Mouse (Mus musculus) intestine, embryonic 15.5 days (tissue): ENCODE results near the gene Klhdc3. TPM values are rescaled to one million over a fixed set of nuclear protein-coding genes. Genes with fewer than 3 reads are reported as not detected.

Source experiments
- ATAC-seq: fragments of 200-750 bp; cut with Nextera tagmentation; 2 replicates; pipeline ENCODE4 v1.8.0; 2017; ENCODE audit warnings: moderate TSS enrichment, moderate library complexity
- H3K27ac ChIP-seq: fragments of 300-500 bp; sonication (generic); 2 replicates; pipeline ENCODE4 v1.5.1; 2015; ENCODE audit warnings: mild to moderate bottlenecking, inconsistent platforms
- H3K27me3 ChIP-seq: fragments of 300-500 bp; sonication (generic); replicated peaks from 2 replicates; pipeline ENCODE4 v1.6.1; 2015; ENCODE audit warnings: inconsistent platforms
- H3K36me3 ChIP-seq: fragments of 300-500 bp; sonication (generic); 2 replicates; pipeline ENCODE4 v1.6.1; 2015; ENCODE audit warnings: inconsistent platforms
- H3K4me1 ChIP-seq: fragments of 300-500 bp; sonication (generic); replicated peaks from 2 replicates; pipeline ENCODE4 v1.6.1; 2015; ENCODE audit warnings: inconsistent platforms
- H3K4me2 ChIP-seq: fragments of 300-500 bp; sonication (generic); replicated peaks from 2 replicates; pipeline ENCODE4 v1.6.1; 2015; ENCODE audit warnings: mild to moderate bottlenecking, inconsistent platforms
- H3K4me3 ChIP-seq: fragments of 300-500 bp; sonication (generic); replicated peaks from 2 replicates; pipeline ENCODE4 v1.5.1; 2015; ENCODE audit warnings: inconsistent platforms
- H3K9ac ChIP-seq: fragments of 300-500 bp; sonication (generic); 2 replicates; pipeline ENCODE4 v1.6.1; 2015; ENCODE audit warnings: inconsistent platforms
- H3K9me3 ChIP-seq: fragments of 300-500 bp; sonication (generic); 2 replicates; pipeline ENCODE4 v1.6.1; 2016; ENCODE audit warnings: inconsistent platforms
- WGBS: fragments of 180-500 bp; shearing (Covaris S2); methylation state at CpG from one replicate; pipeline ENCODE4 v1.1.7; 2015; 5-methylcytosine and 5-hydroxymethylcytosine counted together
- polyA plus RNA-seq: library from polyadenylated mRNA; unstranded; fragments of >200 nt; fragmentation: Nextera tagmentation; extraction: Ambion mirVana; gene quantifications from 2 replicates; pipeline ENCODE4 v1.2.1, GENCODE M21; 2015

Klhdc3 gene
- polyA plus RNA-seq, 1 experiment from 2014 or later: 107 TPM

DNA sequence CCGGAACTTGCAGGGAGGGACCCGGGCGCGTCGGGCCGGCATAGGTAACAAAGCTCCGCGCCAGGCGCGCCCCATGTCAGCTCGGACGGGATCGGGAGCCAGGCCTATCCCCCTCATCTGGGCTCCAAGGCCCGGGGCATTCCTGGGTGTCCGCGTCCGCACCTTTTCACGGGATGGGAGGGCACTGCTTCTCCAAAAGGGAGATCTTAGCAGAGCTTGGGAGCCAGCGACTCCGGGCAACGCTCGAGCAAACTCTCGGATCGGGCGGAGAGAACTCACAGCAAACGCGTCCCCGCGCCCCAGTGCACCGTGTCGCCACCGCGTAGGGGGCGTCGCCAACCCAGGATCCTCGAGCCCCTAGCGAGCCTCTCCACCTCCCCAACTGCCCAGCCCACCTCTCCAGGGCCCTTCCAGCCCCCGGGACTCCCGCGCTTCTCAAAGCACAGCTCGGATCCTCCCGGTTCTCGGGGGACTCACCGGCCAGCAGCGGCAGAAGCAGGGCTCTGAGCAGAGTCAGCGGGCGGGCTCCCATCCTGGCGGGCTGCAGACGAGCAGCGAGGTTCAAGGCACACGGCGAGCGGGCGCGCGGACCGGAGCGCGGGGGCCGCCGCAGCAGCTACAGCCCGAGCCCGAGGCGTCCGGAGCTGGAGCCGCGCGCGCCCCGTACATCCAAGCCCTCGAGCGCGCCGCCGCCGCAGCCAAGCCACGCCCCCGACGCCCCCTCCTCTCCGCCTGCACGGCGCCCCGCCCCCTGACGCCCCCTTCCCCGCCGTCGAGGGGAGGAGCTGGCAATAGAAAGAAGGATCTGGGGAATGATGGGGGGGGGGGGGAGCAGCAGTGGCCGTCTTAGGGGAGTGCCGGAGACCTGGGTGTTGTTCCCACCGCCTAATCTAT, 51.7 kb downstream of the Klhdc3 start, which contains the start of gene Ptk7:
TSS of gene Ptk7 (minus strand) at position 714 of the 894 bp plus-strand sequence.
- Histone ChIP-seq H3K27me3 (no peaks in the 10 kb centered on the region), H3K9me3 (no peaks in the 10 kb centered on the region), H3K36me3 (peaks cover 4% of the 10 kb centered on the region; the same call in 1 of the 2 replicates), H3K9ac (peak within 1 kb of the TSS; percentile 96), H3K4me2 (peak within 1 kb of the TSS; percentile 77), H3K4me1 (peaks cover 39% of the 10 kb centered on the region), H3K27ac (peak within 1 kb of the TSS; percentile 95), H3K4me3 (peak within 1 kb of the TSS; percentile 95)
- ATAC-seq: peak; percentile 73
- WGBS: under 1% methylated on average over 81 of the region's 90 CpGs

DNA sequence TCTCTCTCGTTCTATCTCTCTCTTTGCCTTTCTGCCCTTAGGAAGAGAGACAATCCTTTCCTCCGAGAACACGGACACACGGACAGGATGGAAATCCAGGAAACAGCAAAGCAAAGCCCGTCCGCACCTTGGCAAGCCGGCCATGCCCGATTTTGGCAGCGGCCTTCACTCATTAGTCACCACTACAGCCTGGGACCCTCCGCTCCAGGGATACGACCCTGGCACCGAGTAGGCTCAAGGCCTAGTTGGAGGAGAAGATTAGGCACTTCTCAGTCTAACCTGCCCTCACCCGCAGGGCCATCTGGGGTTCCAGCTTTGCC, 52.3 kb downstream of the Klhdc3 start:
- peak overlapping the region; percentile 95 for H3K4me3 ChIP-seq
- 0% methylated on average over 13 of the region's 13 CpGs for WGBS
- no peaks in the 10 kb centered on the region for H3K27me3 ChIP-seq
- peak overlapping the region; percentile 95 for H3K27ac ChIP-seq
- peak overlapping the region; percentile 96 for H3K9ac ChIP-seq
- ATAC-seq: no peak
- H3K36me3 ChIP-seq: peaks cover 4% of the 10 kb centered on the region; the same call in 1 of the 2 replicates
- H3K4me1 ChIP-seq: peaks cover 43% of the 10 kb centered on the region
- H3K9me3 ChIP-seq: no peaks in the 10 kb centered on the region
- H3K4me2 ChIP-seq: peak overlapping the region; percentile 77

DNA sequence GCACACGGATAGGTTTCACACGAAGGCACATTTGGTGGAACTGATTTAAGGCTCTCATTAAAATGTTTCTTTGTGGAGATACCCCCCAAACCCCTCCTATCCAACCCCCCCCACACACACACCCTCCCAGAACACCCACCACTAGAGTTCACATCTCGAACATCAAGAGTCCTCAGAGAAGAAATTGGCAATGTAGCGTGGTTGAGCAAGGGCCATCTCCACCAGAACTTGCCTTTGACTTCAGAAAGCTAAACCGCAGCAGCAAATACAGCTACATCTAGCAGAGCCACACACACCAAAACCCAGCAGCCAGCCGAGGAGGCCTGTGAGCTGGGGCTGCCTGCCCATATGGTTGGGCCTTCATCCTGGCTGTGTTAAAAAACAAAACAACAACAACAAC, 53.3 kb downstream of the Klhdc3 start:
- peak overlapping the region; percentile 96 for H3K9ac ChIP-seq
- peak overlapping the region; percentile 95 for H3K4me3 ChIP-seq
- no peaks in the 10 kb centered on the region for H3K9me3 ChIP-seq
- H3K36me3 ChIP-seq: peaks cover under 1% of the 10 kb centered on the region; the same call in 1 of the 2 replicates
- WGBS: 33% methylated on average over 6 of the region's 6 CpGs
- peak overlapping the region; percentile 77 for H3K4me2 ChIP-seq
- no peak overlapping the region for H3K27ac ChIP-seq
- peaks cover 52% of the 10 kb centered on the region for H3K4me1 ChIP-seq
- no peaks in the 10 kb centered on the region for H3K27me3 ChIP-seq
- no peak for ATAC-seq

DNA sequence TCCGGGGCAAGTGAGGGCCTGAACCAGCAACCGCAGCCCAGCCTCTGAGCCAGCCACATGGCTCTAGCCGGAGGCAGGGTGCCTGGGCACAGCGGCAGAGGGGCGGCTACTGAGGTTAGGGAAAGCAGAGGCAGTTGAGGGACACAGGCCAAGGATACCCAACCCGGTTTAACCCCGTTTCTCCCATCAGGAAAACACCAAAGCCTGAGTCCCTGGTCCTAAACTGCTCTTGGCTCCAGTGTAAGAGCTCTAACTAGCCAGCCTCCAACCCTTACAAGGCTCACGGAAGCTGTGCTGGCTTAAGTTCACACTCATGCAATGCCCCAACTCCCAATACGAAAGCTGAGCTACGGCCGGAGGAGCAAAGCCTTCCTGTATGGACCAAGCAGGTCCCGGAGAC, 56.1 kb downstream of the Klhdc3 start:
- H3K9ac ChIP-seq: peak overlapping the region; percentile 33; the same call in 1 of the 2 replicates
- 68% methylated on average over 12 of the region's 12 CpGs for WGBS
- peak overlapping the region; percentile 49; the same call in 1 of the 2 replicates for H3K27ac ChIP-seq
- H3K27me3 ChIP-seq: no peaks in the 10 kb centered on the region
- H3K4me3 ChIP-seq: no peak overlapping the region
- H3K4me1 ChIP-seq: peaks cover 61% of the 10 kb centered on the region
- H3K36me3 ChIP-seq: no peaks in the 10 kb centered on the region
- no peak for ATAC-seq
- H3K4me2 ChIP-seq: peak overlapping the region; percentile 6; the same call in 1 of the 2 replicates
- no peaks in the 10 kb centered on the region for H3K9me3 ChIP-seq

Other genes with a start within 250 kb of the Klhdc3 start
- gene Slc22a7, start 242.5 kb downstream of the Klhdc3 start, polyA plus RNA-seq: not detected in 2 replicates
- gene Ttbk1, start 193.2 kb downstream of the Klhdc3 start, polyA plus RNA-seq: 0.24 and 0.26 TPM in 2 replicates
- 48.7 and 48.9 TPM in 2 replicates for gene Dnph1, start 184.2 kb downstream of the Klhdc3 start, polyA plus RNA-seq
- gene Cul9, start 134.5 kb downstream of the Klhdc3 start, polyA plus RNA-seq: 2.8 and 3.4 TPM in 2 replicates
- gene Srf, start 124.7 kb downstream of the Klhdc3 start, polyA plus RNA-seq: 7.6 and 8.9 TPM in 2 replicates
- 61.8 and 66.2 TPM in 2 replicates for gene Ptk7, start 51.4 kb downstream of the Klhdc3 start, polyA plus RNA-seq
- gene Klc4, start 34.9 kb downstream of the Klhdc3 start, polyA plus RNA-seq: 64.6 and 73.2 TPM in 2 replicates
- 148 and 156 TPM in 2 replicates for gene Mrpl2, start 34.7 kb downstream of the Klhdc3 start, polyA plus RNA-seq
- gene Cul7, start 30.6 kb downstream of the Klhdc3 start, polyA plus RNA-seq: 41.1 and 45.7 TPM in 2 replicates
- gene Rrp36, start 6.6 kb downstream of the Klhdc3 start, polyA plus RNA-seq: 56.4 and 58.4 TPM in 2 replicates
- 133 and 151 TPM in 2 replicates for gene Mea1, start 2.1 kb downstream of the Klhdc3 start, polyA plus RNA-seq
- 71.8 and 79.9 TPM in 2 replicates for gene Ppp2r5d, start 24.2 kb upstream of the Klhdc3 start, polyA plus RNA-seq
- 22.6 and 24.8 TPM in 2 replicates for gene Pex6, start 30.5 kb upstream of the Klhdc3 start, polyA plus RNA-seq
- 3.2 and 9.0 TPM in 2 replicates for gene Gnmt, start 48.3 kb upstream of the Klhdc3 start, polyA plus RNA-seq
- 73.9 and 74.9 TPM in 2 replicates for gene Cnpy3, start 71.3 kb upstream of the Klhdc3 start, polyA plus RNA-seq
- gene Ptcra, start 82.8 kb upstream of the Klhdc3 start, polyA plus RNA-seq: 0.40 and 0.56 TPM in 2 replicates
- gene 2310039H08Rik, start 91.7 kb upstream of the Klhdc3 start, polyA plus RNA-seq: 81.1 and 96.9 TPM in 2 replicates
- 149 and 167 TPM in 2 replicates for gene Rpl7l1, start 101.8 kb upstream of the Klhdc3 start, polyA plus RNA-seq
- 3.5 and 4.6 TPM in 2 replicates for gene Bicral, start 177.6 kb upstream of the Klhdc3 start, polyA plus RNA-seq
- gene Tbcc, start 209.8 kb upstream of the Klhdc3 start, polyA plus RNA-seq: 48.2 and 48.6 TPM in 2 replicates
- not detected in 2 replicates for gene Prph2, start 229.5 kb upstream of the Klhdc3 start, polyA plus RNA-seq